Mouse (Mus musculus): ENCODE data around the gene Olfr1206. TPM values are rescaled to one million over a fixed set of nuclear protein-coding genes. Genes with fewer than 3 reads are reported as not detected.

The Olfr1206 gene
- not detected for total RNA-seq (2021)
- long read RNA-seq, experiment 1: 0 reads
- long read RNA-seq, experiment 2: 0 reads

DNA sequence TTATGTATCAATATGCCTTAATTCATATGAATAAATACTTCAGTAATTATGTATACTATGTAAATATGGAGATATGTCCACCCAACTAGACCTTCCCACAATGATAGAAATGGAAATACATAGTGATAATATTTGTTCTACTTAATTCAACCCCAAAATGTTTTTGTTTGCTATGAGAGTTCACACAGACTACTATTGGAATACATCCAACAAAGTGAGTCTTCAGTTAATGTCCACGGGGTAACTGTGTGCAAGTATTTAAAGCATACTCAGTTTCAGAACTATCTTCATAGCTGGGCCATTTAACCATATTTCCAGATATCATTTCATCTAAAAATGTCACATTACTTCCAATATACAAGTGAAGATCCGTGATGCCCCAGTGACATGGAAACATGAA lies at the start of gene Olfr1206:
TSS of gene Olfr1206 (plus strand) at position 301 of the 400 bp plus-strand sequence.
- DNase-seq (ENCODE audit: low spot score in 2 of 2): no peak

DNA sequence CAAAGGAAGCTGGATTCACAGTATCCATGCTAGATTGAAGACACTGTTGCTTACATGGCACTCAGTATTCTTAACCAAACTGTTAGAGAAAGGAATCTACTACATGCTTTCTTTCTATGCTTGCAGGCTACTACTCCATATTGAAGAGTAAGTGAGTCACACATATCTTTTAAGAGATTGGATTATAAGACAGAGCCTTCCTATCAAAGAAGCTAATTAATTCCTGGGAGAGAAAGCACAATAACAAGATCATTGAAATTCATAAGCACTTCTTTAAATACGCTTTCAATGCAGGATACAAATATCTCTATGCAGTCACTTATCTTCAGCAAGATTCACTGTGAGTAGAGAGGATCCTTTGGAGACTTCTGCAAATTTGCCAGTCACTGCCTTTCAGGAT lies 48.8 kb upstream of the Olfr1206 start, which contains the start of gene Olfr1202:
TSS of gene Olfr1202 (plus strand) at position 301 of the 400 bp plus-strand sequence.
- no peak for DNase-seq (ENCODE audit: low spot score in 2 of 2)

GRCm38 (mm10) chr2:88829437-88829836 lies 33.6 kb upstream of the Olfr1206 start, which contains the start of gene Olfr1205:
TSS of gene Olfr1205 (plus strand) at chr2:88829737.
- DNase-seq (ENCODE audit: low spot score in 2 of 2): no peak

DNA sequence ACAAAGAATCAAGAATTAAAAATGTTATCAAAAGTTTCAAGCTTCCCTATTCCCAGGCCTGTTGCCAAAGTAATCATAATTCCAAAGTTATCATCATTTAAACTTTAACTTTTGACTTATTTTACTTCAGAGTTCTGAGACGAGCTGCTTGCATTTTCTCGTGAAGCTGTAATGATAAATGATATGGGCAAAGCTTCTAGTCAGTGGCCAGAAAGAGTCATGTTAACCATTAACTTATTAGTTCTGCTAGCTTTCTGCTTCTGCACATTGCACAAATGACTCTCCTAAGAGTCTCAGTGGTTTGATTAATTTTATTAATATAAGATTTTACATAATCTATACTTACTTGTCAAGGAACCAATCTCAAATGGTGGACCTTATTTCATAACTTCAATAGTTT lies 24.6 kb upstream of the Olfr1206 start:
- no peak for DNase-seq (ENCODE audit: low spot score in 2 of 2)

GRCm38 (mm10) chr2:88848992-88849391 lies 14.0 kb upstream of the Olfr1206 start, which contains the start of gene Olfr1204:
TSS of gene Olfr1204 (plus strand) at chr2:88849292.
- DNase-seq (ENCODE audit: low spot score in 2 of 2): no peak

DNA sequence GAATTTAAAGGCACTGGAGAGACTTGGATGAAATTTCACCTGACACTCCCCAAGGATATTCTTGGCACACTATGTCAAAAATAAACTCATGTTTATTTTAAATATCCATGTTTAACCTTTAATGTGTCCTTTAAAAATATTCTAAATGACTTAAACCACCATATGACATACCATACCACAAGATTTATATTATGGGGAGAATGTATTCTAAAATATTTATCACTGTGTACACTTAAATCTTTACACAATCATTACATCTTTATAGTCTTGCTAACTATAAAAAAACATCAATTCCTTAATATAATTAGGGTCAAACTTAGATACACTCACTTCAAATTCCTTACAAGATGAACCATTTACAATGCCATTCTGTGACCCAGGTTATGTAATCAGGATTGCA lies 39.2 kb downstream of the Olfr1206 start, which contains the start of gene Olfr1208:
TSS of gene Olfr1208 (minus strand) at position 101 of the 400 bp plus-strand sequence.
- no peak for DNase-seq (ENCODE audit: low spot score in 2 of 2)

DNA sequence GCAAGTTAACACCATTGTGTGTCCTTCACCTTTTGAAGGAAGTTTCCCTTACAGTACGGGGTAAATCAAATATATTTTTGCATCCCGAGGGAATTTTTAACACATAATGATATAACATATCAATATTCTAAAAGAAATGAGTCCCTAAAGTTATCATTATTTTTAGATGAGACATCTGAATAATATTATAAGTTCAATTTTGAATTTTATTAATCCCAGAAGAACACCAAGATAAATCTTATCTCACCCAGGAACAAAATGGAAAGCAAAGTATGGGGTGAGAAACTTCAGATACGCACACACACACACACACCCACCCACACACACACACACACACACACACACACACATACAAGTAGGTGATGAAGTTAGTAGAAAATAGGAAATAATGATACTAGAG lies 52.0 kb downstream of the Olfr1206 start, which contains the start of gene Olfr1209:
TSS of gene Olfr1209 (minus strand) at position 101 of the 400 bp plus-strand sequence.
- no peak for DNase-seq (ENCODE audit: low spot score in 2 of 2)

Other genes starting within 250 kb of the Olfr1206 start
- not detected for gene Olfr1191-ps1, start 222.7 kb upstream of the Olfr1206 start, total RNA-seq (2021)
- gene Olfr1192-ps1, start 214.7 kb upstream of the Olfr1206 start, total RNA-seq (2021): not detected
- not detected for gene Olfr1193, start 187.6 kb upstream of the Olfr1206 start, total RNA-seq (2021)
- not detected for gene Olfr1195, start 174.0 kb upstream of the Olfr1206 start, total RNA-seq (2021)
- gene Olfr1196, start 158.6 kb upstream of the Olfr1206 start, total RNA-seq (2021): not detected
- not detected for gene Olfr1197, start 130.9 kb upstream of the Olfr1206 start, total RNA-seq (2021)
- gene Olfr1198, start 111.9 kb upstream of the Olfr1206 start, total RNA-seq (2021): not detected
- gene Olfr1199, start 102.8 kb upstream of the Olfr1206 start, total RNA-seq (2021): not detected
- not detected for gene Olfr1200, start 92.7 kb upstream of the Olfr1206 start, total RNA-seq (2021)
- not detected for gene Olfr1201, start 70.2 kb upstream of the Olfr1206 start, total RNA-seq (2021)
- not detected for gene Olfr1202, start 48.7 kb upstream of the Olfr1206 start, total RNA-seq (2021)
- gene Olfr1205, start 33.5 kb upstream of the Olfr1206 start, total RNA-seq (2021): not detected
- gene Olfr1204, start 13.9 kb upstream of the Olfr1206 start, total RNA-seq (2021): not detected
- not detected for gene Olfr1208, start 39.1 kb downstream of the Olfr1206 start, total RNA-seq (2021)
- gene Olfr1209, start 51.9 kb downstream of the Olfr1206 start, total RNA-seq (2021): not detected
- not detected for gene Olfr1211, start 74.9 kb downstream of the Olfr1206 start, total RNA-seq (2021)
- gene Olfr1212, start 90.7 kb downstream of the Olfr1206 start, total RNA-seq (2021): not detected
- gene Gm13762, start 117.0 kb downstream of the Olfr1206 start, total RNA-seq (2021): not detected
- not detected for gene Olfr1214, start 129.4 kb downstream of the Olfr1206 start, total RNA-seq (2021)
- not detected for gene Olfr1215, start 143.7 kb downstream of the Olfr1206 start, total RNA-seq (2021)
- not detected for gene Olfr1216, start 155.1 kb downstream of the Olfr1206 start, total RNA-seq (2021)
- not detected for gene Olfr1217, start 168.8 kb downstream of the Olfr1206 start, total RNA-seq (2021)
- gene Olfr1218, start 198.0 kb downstream of the Olfr1206 start, total RNA-seq (2021): not detected
- not detected for gene Olfr1219, start 220.3 kb downstream of the Olfr1206 start, total RNA-seq (2021)
- gene Olfr1220, start 243.6 kb downstream of the Olfr1206 start, total RNA-seq (2021): not detected

All from adrenal gland, adult 18-20 months (tissue).